Mouse (Mus musculus): ENCODE measurements around the gene Safb2.

- TF ChIP-seq TCF12 (IDR thresholded peaks at IDR 0.05; ENCODE audit: insufficient read depth, poor library complexity, severe bottlenecking), result no peak
- TF ChIP-seq POLR2A (IDR thresholded peaks at IDR 0.05; ENCODE audit: insufficient read length, low read depth), result no peak
- TF ChIP-seq TCF3 (IDR thresholded peaks at IDR 0.05; ENCODE audit: insufficient read length, low read depth), result no peak
Observed at GRCm38 (mm10) chr17:56560131-56560530, 24.3 kb downstream of the Safb2 start.

All from myocyte (in vitro differentiated cells).